Mouse (Mus musculus) spleen, adult 2 months (tissue): ENCODE data around the gene Fam124b. TPM values are rescaled to one million over a fixed set of nuclear protein-coding genes. Genes with fewer than 3 reads are reported as not detected.

Experiments used
- DNase-seq, 2 experiments: peaks; one replicate each; pipeline versions ENCODE4 v3.0.0 to v3.0.0-alpha.2; 2012 to 2021; ENCODE audit warnings: low spot score in 2 of 2, low read depth in 1 of 2
- H3K27ac ChIP-seq: fragments of 200-500 bp; 2 replicates; pipeline ENCODE4 v1.5.1; 2012; ENCODE audit warnings: low read length, inconsistent platforms; ENCODE audit not compliant: insufficient read depth
- H3K27me3 ChIP-seq: fragments of 200-500 bp; 2 replicates; pipeline ENCODE4 v1.6.1; 2012; ENCODE audit warnings: mild to moderate bottlenecking, moderate library complexity, low read length, inconsistent platforms; ENCODE audit not compliant: control insufficient read depth, insufficient read depth
- H3K36me3 ChIP-seq: fragments of 200-500 bp; 2 replicates; pipeline ENCODE4 v1.6.1; 2012; ENCODE audit warnings: mild to moderate bottlenecking, low read length, inconsistent platforms; ENCODE audit not compliant: control insufficient read depth, insufficient read depth
- H3K4me1 ChIP-seq: fragments of 200-500 bp; 2 replicates; pipeline ENCODE4 v1.6.1; 2011; ENCODE audit warnings: inconsistent platforms; ENCODE audit not compliant: control insufficient read depth, insufficient read depth, insufficient read length
- H3K4me3 ChIP-seq: fragments of 200-500 bp; 2 replicates; pipeline ENCODE4 v1.5.1; 2011; ENCODE audit warnings: mild to moderate bottlenecking, inconsistent platforms; ENCODE audit not compliant: insufficient read depth, insufficient read length; ENCODE audit errors: extremely low read depth
- CTCF ChIP-seq: fragments of 200-500 bp; IDR thresholded peaks from 2 replicates; pipeline ENCODE4 v1.5.1; 2011; ENCODE audit warnings: mild to moderate bottlenecking, inconsistent platforms; ENCODE audit not compliant: insufficient read depth, insufficient read length, insufficient replicate concordance; ENCODE audit errors: extremely low read depth
- POLR2A ChIP-seq: fragments of 200-500 bp; IDR thresholded peaks from 2 replicates; pipeline ENCODE4 v1.6.1; 2011; ENCODE audit warnings: low read depth, low read length, inconsistent platforms
- WGBS: fragments of 180-500 bp; shearing (Covaris S2); methylation state at CpG from one replicate; pipeline ENCODE4 v1.1.7; 2018; 5-methylcytosine and 5-hydroxymethylcytosine counted together
- polyA plus RNA-seq: library from polyadenylated mRNA; depleted of rRNA; stranded (reverse); fragments of >200 nt; gene quantifications from 2 replicates; pipeline ENCODE4 v1.2.3, GENCODE M21; 2012

Gene Fam124b
- polyA plus RNA-seq, 1 experiment, result 0.19 TPM

DNA sequence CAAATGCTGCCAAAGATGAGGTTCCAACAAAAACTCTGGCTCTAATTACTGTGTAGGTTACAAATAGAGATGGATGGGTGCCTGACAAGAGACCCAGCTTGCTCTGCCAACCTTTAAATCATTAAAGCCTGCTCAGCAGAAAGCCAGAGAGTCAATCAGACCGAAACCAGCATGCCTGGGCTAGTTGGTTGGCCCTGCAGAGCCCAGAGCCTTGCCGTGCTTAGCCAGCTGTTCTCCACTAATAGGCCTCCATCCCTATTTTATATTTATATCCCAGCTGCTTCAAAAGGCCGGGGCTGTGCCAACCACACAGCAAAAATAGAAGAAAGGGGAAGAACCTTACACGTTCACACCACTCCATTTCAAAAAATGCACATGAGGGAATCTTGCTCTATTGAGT, 2.9 kb upstream of the Fam124b start:
- no peaks in the 10 kb centered on the region for H3K36me3 ChIP-seq
- no peak overlapping the region for H3K27ac ChIP-seq
- peaks cover 2% of the 10 kb centered on the region; the same call in 1 of the 2 replicates for H3K4me1 ChIP-seq
- no peaks in the 10 kb centered on the region for H3K27me3 ChIP-seq
- H3K4me3 ChIP-seq, result no peak overlapping the region
- no peak for DNase-seq
- WGBS, result 26% methylated on average over 4 of the region's 4 CpGs
- TF ChIP-seq POLR2A (no peak), CTCF (no peak)

DNA sequence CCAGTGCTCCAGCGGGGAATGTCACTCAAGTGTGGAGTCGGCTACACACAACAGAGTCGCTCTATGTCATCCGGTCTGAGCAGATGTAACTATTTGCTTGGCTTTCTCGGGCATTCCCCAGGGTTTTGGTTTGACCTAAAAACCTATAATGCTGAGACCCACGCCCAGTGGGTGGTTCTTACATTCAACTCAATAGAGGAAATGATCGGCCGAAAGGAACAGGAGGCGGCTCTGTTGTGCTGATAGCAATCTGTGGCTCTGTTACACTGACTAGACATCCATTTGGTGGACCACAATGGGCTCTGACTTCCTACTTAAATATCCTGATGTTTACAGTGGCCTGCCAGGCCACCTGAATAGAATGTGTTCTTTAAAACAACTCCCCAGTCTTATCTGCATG, 4.4 kb downstream of the Fam124b start:
- WGBS, result 14% methylated on average over 9 of the region's 9 CpGs
- TF ChIP-seq CTCF, result no peak
- TF ChIP-seq POLR2A, result no peak
- DNase-seq, result peak in 1 of 2 experiments; percentile 12
- H3K27me3 ChIP-seq, result no peaks in the 10 kb centered on the region
- no peaks in the 10 kb centered on the region for H3K36me3 ChIP-seq
- no peak overlapping the region for H3K27ac ChIP-seq
- H3K4me3 ChIP-seq, result no peak overlapping the region
- H3K4me1 ChIP-seq, result peaks cover 2% of the 10 kb centered on the region; the same call in 1 of the 2 replicates

DNA sequence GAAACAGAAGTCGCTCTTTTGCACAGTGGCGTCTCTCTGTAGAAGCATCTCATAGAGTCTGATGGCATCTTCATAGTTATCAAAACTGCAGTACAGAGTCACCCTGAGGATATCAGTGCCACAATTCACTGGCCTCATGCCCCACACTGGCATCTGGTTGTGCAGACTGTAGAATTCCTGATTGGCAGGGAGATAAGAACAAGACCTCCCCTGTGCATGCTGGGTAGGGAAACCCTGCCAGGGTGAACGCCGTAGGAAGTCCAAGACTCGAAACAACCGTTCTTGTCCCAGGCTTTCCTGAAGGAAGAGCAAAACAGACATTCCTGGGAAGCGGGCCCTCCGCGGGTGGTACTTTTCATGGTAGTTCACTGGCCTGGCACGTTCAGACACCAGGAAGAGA, 5.1 kb downstream of the Fam124b start:
- WGBS, result 81% methylated on average over 10 of the region's 10 CpGs
- DNase-seq, result no peak
- H3K27me3 ChIP-seq, result no peaks in the 10 kb centered on the region
- H3K4me1 ChIP-seq, result peaks cover under 1% of the 10 kb centered on the region; the same call in 1 of the 2 replicates
- H3K27ac ChIP-seq, result no peak overlapping the region
- no peaks in the 10 kb centered on the region for H3K36me3 ChIP-seq
- TF ChIP-seq CTCF, result no peak
- TF ChIP-seq POLR2A, result no peak
- H3K4me3 ChIP-seq, result no peak overlapping the region

DNA sequence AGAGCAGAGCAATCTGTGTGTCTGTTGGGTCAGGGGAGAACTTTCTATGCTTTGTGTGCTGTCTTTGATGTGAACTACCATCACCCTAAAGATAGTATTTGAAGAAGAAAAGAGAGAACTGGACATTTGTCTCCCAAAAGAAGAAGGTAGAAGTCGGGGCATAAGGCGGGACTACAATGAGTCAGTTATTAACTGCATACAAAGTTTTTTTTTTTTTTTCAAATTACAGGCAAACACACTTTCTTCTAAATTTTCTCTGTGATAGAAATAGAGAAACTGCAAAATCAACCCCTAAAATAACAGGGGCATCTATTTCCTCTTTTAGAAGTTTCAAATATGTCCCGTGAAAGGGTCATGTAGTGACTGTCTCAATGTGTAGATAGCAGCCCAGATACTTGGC, 16.0 kb downstream of the Fam124b start:
- WGBS, result 33% methylated on average over 3 of the region's 3 CpGs
- Histone ChIP-seq H3K4me3 (no peak overlapping the region), H3K27me3 (no peaks in the 10 kb centered on the region), H3K4me1 (no peaks in the 10 kb centered on the region), H3K36me3 (no peaks in the 10 kb centered on the region), H3K27ac (no peak overlapping the region)
- no peak for TF ChIP-seq CTCF
- no peak for TF ChIP-seq POLR2A
- no peak for DNase-seq

DNA sequence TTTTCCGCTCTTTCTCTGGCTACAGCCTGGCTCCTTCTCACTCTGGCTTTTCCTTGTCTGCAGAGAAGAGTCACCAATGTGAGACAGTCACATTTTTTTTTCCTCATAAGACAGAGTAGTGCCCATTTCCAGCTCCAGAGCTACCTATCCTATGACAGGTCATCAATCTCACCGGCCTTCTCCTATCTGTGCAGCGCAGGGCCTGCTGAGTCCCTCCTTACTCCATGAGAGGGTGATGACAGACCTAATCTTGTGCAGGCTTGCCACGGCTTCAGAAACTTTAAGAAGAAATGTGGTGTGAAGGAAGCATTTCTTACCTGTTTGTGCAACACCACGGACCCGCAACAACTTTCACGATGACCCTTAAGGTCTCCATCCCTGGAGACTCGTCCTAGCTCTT, 25.4 kb downstream of the Fam124b start:
- H3K27ac ChIP-seq, result no peak overlapping the region
- no peaks in the 10 kb centered on the region for H3K27me3 ChIP-seq
- no peak for DNase-seq
- no peak for TF ChIP-seq CTCF
- TF ChIP-seq POLR2A, result no peak
- no peaks in the 10 kb centered on the region for H3K4me1 ChIP-seq
- H3K36me3 ChIP-seq, result no peaks in the 10 kb centered on the region
- 92% methylated on average over 8 of the region's 8 CpGs for WGBS
- no peak overlapping the region for H3K4me3 ChIP-seq

DNA sequence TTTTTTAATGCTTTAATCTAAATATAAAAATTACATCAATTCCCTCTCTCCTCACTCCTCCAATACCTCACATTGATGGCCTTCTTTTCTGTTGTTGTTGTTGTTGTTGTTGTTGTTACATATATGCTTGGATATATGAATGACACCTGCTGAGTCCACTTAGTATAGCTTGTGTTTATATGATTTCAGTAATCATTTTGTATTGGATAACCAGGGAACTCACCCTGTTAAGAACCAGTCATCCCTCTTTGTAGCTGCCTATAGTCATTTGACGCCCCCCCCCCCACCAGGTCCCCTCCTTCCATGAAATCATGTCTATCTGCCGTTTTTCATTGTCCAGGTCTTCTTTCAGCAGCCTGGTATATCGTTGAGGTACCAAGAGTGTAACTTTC, 36.9 kb downstream of the Fam124b start:
- Histone ChIP-seq H3K27ac (no peak overlapping the region), H3K27me3 (no peaks in the 10 kb centered on the region), H3K4me3 (no peak overlapping the region), H3K4me1 (no peaks in the 10 kb centered on the region), H3K36me3 (no peaks in the 10 kb centered on the region)
- DNase-seq, result no peak
- WGBS, result 53% methylated on average over 3 of the region's 3 CpGs
- no peak for TF ChIP-seq POLR2A
- no peak for TF ChIP-seq CTCF

DNA sequence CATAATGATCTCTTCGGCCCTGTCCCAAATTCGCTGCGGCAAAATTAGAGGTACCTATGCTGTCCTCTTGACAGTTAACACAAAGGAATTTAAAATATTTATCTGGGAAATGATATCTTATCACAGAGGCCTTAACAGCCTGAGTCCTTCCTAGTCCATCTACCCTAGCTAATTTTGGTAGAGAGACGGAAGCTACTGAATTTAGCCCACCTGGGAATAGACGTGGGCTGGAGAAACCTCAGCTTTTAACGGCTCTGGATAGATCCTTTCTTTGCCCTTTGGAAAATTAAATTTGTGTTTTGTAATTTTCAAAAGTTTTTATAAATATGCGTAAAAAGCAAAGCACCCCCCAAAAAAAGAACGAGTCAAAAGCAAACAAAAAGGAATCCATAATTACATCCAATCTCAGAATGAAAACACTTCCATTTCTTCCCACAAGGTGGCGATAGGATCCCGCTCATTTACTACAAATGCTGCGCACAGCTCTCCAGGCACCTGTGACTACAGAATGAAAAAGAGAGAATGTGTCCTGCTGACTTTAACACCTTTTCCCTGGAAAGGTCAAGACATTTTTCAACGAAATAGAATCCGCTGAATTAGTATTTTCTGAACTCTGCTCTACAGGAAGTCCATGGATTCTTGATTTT, 37.4 kb downstream of the Fam124b start:
- WGBS, result 43% methylated on average over 13 of the region's 13 CpGs
- TF ChIP-seq CTCF (peak; percentile 51; the same call in 1 of the 2 replicates), POLR2A (no peak)

More for the DNA sequence above, 37.4 kb downstream of the Fam124b start:
- peak; percentile 25 to 51 for DNase-seq
- no peak overlapping the region for H3K4me3 ChIP-seq
- H3K36me3 ChIP-seq, result no peaks in the 10 kb centered on the region
- H3K27ac ChIP-seq, result no peak overlapping the region
- H3K27me3 ChIP-seq, result no peaks in the 10 kb centered on the region
- H3K4me1 ChIP-seq, result no peaks in the 10 kb centered on the region
